ENCODE assay signal across 8 mouse cellular contexts in genomic region chr5:100914989-100915388, GRCm38 (mm10).
DNase-seq lines count a peak whose midpoint lies in the region; ATAC-seq lines count a peak whose summit lies in the region.

No protein-coding gene starts in this region.

- DNase-seq in cerebellum, adult 11 months = peak; percentile 10
- DNase-seq in urinary bladder, postnatal 25 days (ENCODE audit: low spot score) = peak; percentile 22
- no peak for DNase-seq in urinary bladder, postnatal 10 days (ENCODE audit: low spot score)
- peak; percentile 42 for DNase-seq in embryo, embryonic 11.5 days (ENCODE audit: low read depth, low spot score)
- DNase-seq in kidney, adult 9 months = peak; percentile 69
- peak; percentile 30 to 36 for DNase-seq in lung, adult 18-20 months
- peak; percentile 18 for DNase-seq in right cerebral cortex, postnatal 25 days

- ATAC-seq in cerebellum, adult (ENCODE audit: insufficient number of reproducible peaks, low FRiP score, low TSS enrichment) = no peak
